Mouse (Mus musculus): ENCODE data around the gene Oprm1. TPM values are rescaled to one million over a fixed set of nuclear protein-coding genes. Genes with fewer than 3 reads are reported as not detected.

The Oprm1 gene
- polyA plus RNA-seq, 1 experiment from 2014 or later = 1.00 TPM

- Histone ChIP-seq H3K9me3 (ENCODE audit: control insufficient read depth, low read depth, low read length) (no peaks in the 10 kb centered on the region), H3K4me1 (ENCODE audit: control insufficient read depth, insufficient read depth, low read length) (no peaks in the 10 kb centered on the region), H3K27me3 (ENCODE audit: control insufficient read depth, insufficient read depth, low read length) (no peaks in the 10 kb centered on the region), H3K4me2 (replicated peaks; ENCODE audit: low read depth, low read length) (no peak overlapping the region), H3K36me3 (ENCODE audit: control insufficient read depth, insufficient read depth, low read length) (no peaks in the 10 kb centered on the region), H3K4me3 (ENCODE audit: low read depth, low read length) (no peak overlapping the region), H3K9ac (replicated peaks; ENCODE audit: low read depth, low read length) (no peak overlapping the region), H3K27ac (ENCODE audit: low read length) (0 out of 2 replicates have a peak overlapping the region, but pooled peaks have one; percentile 15)
- 31% methylated on average over 2 of the region's 2 CpGs for WGBS
- ATAC-seq (ENCODE audit: insufficient number of reproducible peaks, insufficient read depth, low FRiP score, low read depth) = no peak
Measured at GRCm38 (mm10) chr10:6930889-6931288, 172.6 kb downstream of the Oprm1 start.

DNA sequence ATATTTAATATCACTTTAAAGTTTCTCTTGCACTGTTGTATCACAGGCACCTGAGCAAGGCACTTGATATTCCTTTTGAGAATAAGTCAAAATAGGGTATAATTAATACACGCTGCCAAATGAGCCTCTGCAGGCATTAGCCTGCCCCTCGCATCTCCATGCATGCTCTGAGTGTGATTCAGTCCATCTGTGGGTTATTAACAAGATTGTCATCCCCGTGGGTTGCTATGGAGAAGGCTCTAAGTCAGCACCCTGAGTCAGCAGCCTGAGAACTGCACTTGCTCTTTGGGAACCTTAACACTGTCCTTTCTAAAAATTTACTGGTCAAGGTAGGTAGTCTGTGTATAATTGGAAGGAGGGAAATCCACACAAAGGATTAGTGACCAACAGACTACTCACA is 176.5 kb downstream of the Oprm1 start:
- Histone ChIP-seq H3K9me3 (ENCODE audit: control insufficient read depth, low read depth, low read length) (no peaks in the 10 kb centered on the region), H3K36me3 (ENCODE audit: control insufficient read depth, insufficient read depth, low read length) (no peaks in the 10 kb centered on the region), H3K4me1 (ENCODE audit: control insufficient read depth, insufficient read depth, low read length) (no peaks in the 10 kb centered on the region), H3K9ac (replicated peaks; ENCODE audit: low read depth, low read length) (no peak overlapping the region), H3K4me3 (ENCODE audit: low read depth, low read length) (no peak overlapping the region), H3K27me3 (ENCODE audit: control insufficient read depth, insufficient read depth, low read length) (no peaks in the 10 kb centered on the region), H3K4me2 (replicated peaks; ENCODE audit: low read depth, low read length) (no peak overlapping the region), H3K27ac (ENCODE audit: low read length) (no peak overlapping the region)
- WGBS = 62% methylated on average over 3 of the region's 3 CpGs
- ATAC-seq (ENCODE audit: insufficient number of reproducible peaks, insufficient read depth, low FRiP score, low read depth) = no peak

GRCm38 (mm10) chr10:6936671-6937425 is 178.5 kb downstream of the Oprm1 start:
- Histone ChIP-seq H3K36me3 (ENCODE audit: control insufficient read depth, insufficient read depth, low read length) (no peaks in the 10 kb centered on the region), H3K9ac (replicated peaks; ENCODE audit: low read depth, low read length) (no peak overlapping the region), H3K27me3 (ENCODE audit: control insufficient read depth, insufficient read depth, low read length) (no peaks in the 10 kb centered on the region), H3K4me3 (ENCODE audit: low read depth, low read length) (no peak overlapping the region), H3K4me1 (ENCODE audit: control insufficient read depth, insufficient read depth, low read length) (no peaks in the 10 kb centered on the region), H3K27ac (ENCODE audit: low read length) (peak overlapping the region; percentile 56; the same call in 1 of the 2 replicates), H3K9me3 (ENCODE audit: control insufficient read depth, low read depth, low read length) (no peaks in the 10 kb centered on the region), H3K4me2 (replicated peaks; ENCODE audit: low read depth, low read length) (no peak overlapping the region)
- 82% methylated on average over 4 of the region's 4 CpGs for WGBS
- ATAC-seq (ENCODE audit: insufficient number of reproducible peaks, insufficient read depth, low FRiP score, low read depth) = no peak

- Histone ChIP-seq H3K27me3 (ENCODE audit: control insufficient read depth, insufficient read depth, low read length) (no peaks in the 10 kb centered on the region), H3K36me3 (ENCODE audit: control insufficient read depth, insufficient read depth, low read length) (no peaks in the 10 kb centered on the region), H3K4me3 (ENCODE audit: low read depth, low read length) (no peak overlapping the region), H3K27ac (ENCODE audit: low read length) (no peak overlapping the region), H3K4me1 (ENCODE audit: control insufficient read depth, insufficient read depth, low read length) (no peaks in the 10 kb centered on the region), H3K9ac (replicated peaks; ENCODE audit: low read depth, low read length) (no peak overlapping the region), H3K9me3 (ENCODE audit: control insufficient read depth, low read depth, low read length) (no peaks in the 10 kb centered on the region), H3K4me2 (replicated peaks; ENCODE audit: low read depth, low read length) (no peak overlapping the region)
- WGBS = 89% methylated on average over 1 of the region's 1 CpGs
- ATAC-seq (ENCODE audit: insufficient number of reproducible peaks, insufficient read depth, low FRiP score, low read depth) = no peak
Measured at GRCm38 (mm10) chr10:6953115-6953514, 194.8 kb downstream of the Oprm1 start.

GRCm38 (mm10) chr10:6954533-6954932 is 196.2 kb downstream of the Oprm1 start:
- no peak overlapping the region for H3K4me2 ChIP-seq (replicated peaks; ENCODE audit: low read depth, low read length)
- H3K4me3 ChIP-seq (ENCODE audit: low read depth, low read length) = no peak overlapping the region
- no peak for ATAC-seq (ENCODE audit: insufficient number of reproducible peaks, insufficient read depth, low FRiP score, low read depth)
- H3K9me3 ChIP-seq (ENCODE audit: control insufficient read depth, low read depth, low read length) = no peaks in the 10 kb centered on the region
- H3K9ac ChIP-seq (replicated peaks; ENCODE audit: low read depth, low read length) = no peak overlapping the region
- H3K4me1 ChIP-seq (ENCODE audit: control insufficient read depth, insufficient read depth, low read length) = no peaks in the 10 kb centered on the region
- H3K27ac ChIP-seq (ENCODE audit: low read length) = no peak overlapping the region
- no peaks in the 10 kb centered on the region for H3K27me3 ChIP-seq (ENCODE audit: control insufficient read depth, insufficient read depth, low read length)
- no peaks in the 10 kb centered on the region for H3K36me3 ChIP-seq (ENCODE audit: control insufficient read depth, insufficient read depth, low read length)

- no peak overlapping the region for H3K4me2 ChIP-seq (replicated peaks; ENCODE audit: low read depth, low read length)
- no peak overlapping the region for H3K27ac ChIP-seq (ENCODE audit: low read length)
- H3K4me1 ChIP-seq (ENCODE audit: control insufficient read depth, insufficient read depth, low read length) = no peaks in the 10 kb centered on the region
- no peak overlapping the region for H3K4me3 ChIP-seq (ENCODE audit: low read depth, low read length)
- no peaks in the 10 kb centered on the region for H3K9me3 ChIP-seq (ENCODE audit: control insufficient read depth, low read depth, low read length)
- H3K27me3 ChIP-seq (ENCODE audit: control insufficient read depth, insufficient read depth, low read length) = no peaks in the 10 kb centered on the region
- no peaks in the 10 kb centered on the region for H3K36me3 ChIP-seq (ENCODE audit: control insufficient read depth, insufficient read depth, low read length)
- ATAC-seq (ENCODE audit: insufficient number of reproducible peaks, insufficient read depth, low FRiP score, low read depth) = no peak
- WGBS = 85% methylated on average over 2 of the region's 2 CpGs
- no peak overlapping the region for H3K9ac ChIP-seq (replicated peaks; ENCODE audit: low read depth, low read length)
Measured at GRCm38 (mm10) chr10:6956357-6956756, 198.1 kb downstream of the Oprm1 start.

DNA sequence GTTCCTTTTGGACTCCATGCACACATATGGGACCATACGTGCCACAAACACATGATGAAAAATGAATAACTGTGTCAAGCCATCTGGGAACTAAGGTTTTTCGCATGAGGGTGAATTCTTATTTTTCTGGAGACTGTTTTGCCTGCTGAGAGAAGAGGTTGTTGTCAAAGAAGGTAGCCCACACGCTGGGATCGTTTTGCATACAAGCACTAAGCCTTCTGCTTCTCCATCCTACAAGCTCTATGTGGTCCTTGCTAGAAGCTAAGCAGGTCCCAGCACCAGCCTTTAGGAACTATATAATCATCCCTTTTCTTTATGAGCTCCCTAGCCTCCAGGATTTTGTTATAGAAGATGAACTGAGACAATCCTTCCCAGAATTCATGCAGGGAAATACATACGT is 200.5 kb downstream of the Oprm1 start:
- Histone ChIP-seq H3K27ac (ENCODE audit: low read length) (no peak overlapping the region), H3K4me1 (ENCODE audit: control insufficient read depth, insufficient read depth, low read length) (no peaks in the 10 kb centered on the region), H3K4me3 (ENCODE audit: low read depth, low read length) (no peak overlapping the region), H3K9me3 (ENCODE audit: control insufficient read depth, low read depth, low read length) (no peaks in the 10 kb centered on the region), H3K9ac (replicated peaks; ENCODE audit: low read depth, low read length) (no peak overlapping the region), H3K4me2 (replicated peaks; ENCODE audit: low read depth, low read length) (no peak overlapping the region), H3K27me3 (ENCODE audit: control insufficient read depth, insufficient read depth, low read length) (no peaks in the 10 kb centered on the region), H3K36me3 (ENCODE audit: control insufficient read depth, insufficient read depth, low read length) (no peaks in the 10 kb centered on the region)
- no peak for ATAC-seq (ENCODE audit: insufficient number of reproducible peaks, insufficient read depth, low FRiP score, low read depth)
- 79% methylated on average over 5 of the region's 5 CpGs for WGBS

DNA sequence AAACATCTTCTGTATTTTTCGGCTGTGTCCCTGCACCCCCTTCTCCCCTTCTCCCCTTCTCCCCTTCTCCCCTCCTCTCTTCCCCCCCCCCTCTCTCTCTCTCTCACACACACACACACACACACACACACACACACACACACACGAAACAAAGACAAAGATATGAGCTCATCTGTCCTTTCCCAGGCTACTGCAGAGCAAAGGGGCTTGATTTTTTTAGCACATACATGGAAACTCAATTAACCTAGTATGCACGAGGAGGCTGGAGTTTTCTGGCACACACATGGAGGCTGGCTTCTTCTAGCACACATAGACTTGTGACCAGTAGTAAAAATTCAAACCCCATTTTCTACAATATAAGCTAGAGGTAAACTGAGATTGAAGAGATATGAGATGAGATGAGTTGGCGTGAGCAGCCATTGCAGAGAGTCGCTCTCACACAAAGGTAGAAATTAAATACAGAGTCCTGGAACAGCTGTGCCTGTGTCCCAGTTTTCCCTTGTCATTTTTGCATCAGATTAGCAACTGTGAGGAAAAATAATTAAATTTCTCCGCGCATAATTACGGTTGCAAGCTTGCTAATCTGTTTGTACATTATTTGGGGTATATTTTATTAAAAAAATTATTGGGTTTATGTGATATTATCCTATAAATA is 209.4 kb downstream of the Oprm1 start:
- no peak for ATAC-seq (ENCODE audit: insufficient number of reproducible peaks, insufficient read depth, low FRiP score, low read depth)
- H3K9ac ChIP-seq (replicated peaks; ENCODE audit: low read depth, low read length) = no peak overlapping the region
- no peak overlapping the region for H3K4me2 ChIP-seq (replicated peaks; ENCODE audit: low read depth, low read length)
- no peak overlapping the region for H3K27ac ChIP-seq (ENCODE audit: low read length)
- no peaks in the 10 kb centered on the region for H3K27me3 ChIP-seq (ENCODE audit: control insufficient read depth, insufficient read depth, low read length)
- H3K9me3 ChIP-seq (ENCODE audit: control insufficient read depth, low read depth, low read length) = no peaks in the 10 kb centered on the region
- H3K36me3 ChIP-seq (ENCODE audit: control insufficient read depth, insufficient read depth, low read length) = no peaks in the 10 kb centered on the region
- no peak overlapping the region for H3K4me3 ChIP-seq (ENCODE audit: low read depth, low read length)
- H3K4me1 ChIP-seq (ENCODE audit: control insufficient read depth, insufficient read depth, low read length) = no peaks in the 10 kb centered on the region
- 83% methylated on average over 8 of the region's 8 CpGs for WGBS

All from stomach, embryonic 14.5 days (tissue).